Mouse (Mus musculus) E14TG2a.4 (cell line): ENCODE measurements around the gene Zfp865.
"Not testable (repeated sequence)": the region's sequence is repeated elsewhere in the genome, so short reads cannot be mapped to it uniquely, and the experiment has no call there.

Experiments
- CTCF ChIP-seq: conservative IDR thresholded peaks from 2 replicates; pipeline ENCODE4 v1.5.1; 2014; ENCODE audit warnings: low read length
- NANOG ChIP-seq: IDR thresholded peaks from 2 replicates; pipeline ENCODE4 v1.6.1; 2014; ENCODE audit warnings: borderline replicate concordance, low read length, mixed read lengths
- POU5F1 ChIP-seq: IDR thresholded peaks from 2 replicates; pipeline ENCODE4 v1.6.1; 2014; ENCODE audit warnings: low read length, borderline replicate concordance

- not testable (repeated sequence) for TF ChIP-seq CTCF, NANOG, POU5F1
Observed at GRCm38 (mm10) chr7:5019576-5019975, 600 bp upstream of the Zfp865 start.
